Mouse (Mus musculus): ENCODE measurements around the gene Ripor1. TPM values are rescaled to one million over a fixed set of nuclear protein-coding genes. Genes with fewer than 3 reads are reported as not detected.

Gene Ripor1
- polyA plus RNA-seq, 1 experiment = 49.1 TPM

DNA sequence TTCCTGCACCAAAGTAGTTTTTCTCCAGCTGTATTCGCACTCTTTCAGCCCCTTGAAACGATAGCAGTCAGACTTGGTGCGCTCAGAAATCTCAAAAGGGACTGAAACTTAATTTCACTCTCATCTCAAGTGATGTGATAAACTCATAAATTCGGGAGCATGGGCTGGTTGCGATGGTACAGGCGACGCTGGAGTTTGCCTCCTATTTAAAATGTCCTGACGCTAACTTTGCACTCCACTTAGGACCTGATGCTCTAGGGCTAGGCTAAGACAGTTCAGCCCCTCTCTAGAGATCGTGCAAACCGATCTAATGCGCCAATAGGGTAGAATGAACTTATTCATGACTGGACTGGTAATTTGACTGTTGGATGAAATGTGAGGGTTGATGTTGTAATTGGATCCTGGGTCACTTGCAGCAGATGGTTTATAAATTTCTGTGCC lies 32.6 kb downstream of the Ripor1 start:
- Histone ChIP-seq H3K4me1 (ENCODE audit: control insufficient read depth, insufficient read depth, low read length) (peaks cover 2% of the 10 kb centered on the region), H3K4me3 (ENCODE audit: insufficient read depth, low read length) (peak overlapping the region; percentile 90), H3K27ac (ENCODE audit: insufficient read depth, low read length) (peak overlapping the region; percentile 99)
- TF ChIP-seq CTCF (IDR thresholded peaks at IDR 0.05; ENCODE audit: extremely low read depth, insufficient read depth, low read length) = no peak
- no peak for TF ChIP-seq POLR2A (IDR thresholded peaks at IDR 0.05; ENCODE audit: extremely low read depth, insufficient read depth, low read length)

DNA sequence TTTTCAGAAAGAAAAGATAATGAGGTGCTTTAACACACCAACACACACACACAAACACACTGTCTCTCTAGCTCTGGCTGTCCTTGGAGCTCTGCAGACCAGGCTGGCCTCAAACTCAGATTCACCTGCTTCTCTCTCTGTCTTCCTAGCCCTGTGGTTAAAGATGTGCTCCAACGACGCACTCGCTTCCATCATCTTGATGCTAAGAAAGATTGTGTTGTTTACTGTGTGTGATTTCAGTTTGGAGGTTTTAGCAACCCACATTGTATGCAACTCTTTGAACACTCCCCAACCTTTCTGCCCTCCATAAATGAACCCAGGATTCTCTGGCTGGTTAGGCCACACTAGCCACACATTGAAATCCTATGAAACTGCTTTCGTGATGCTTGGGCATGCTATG lies 33.5 kb downstream of the Ripor1 start:
- Histone ChIP-seq H3K27ac (ENCODE audit: insufficient read depth, low read length) (no peak overlapping the region), H3K4me3 (ENCODE audit: insufficient read depth, low read length) (no peak overlapping the region; the same call in 1 of the 2 replicates)
- TF ChIP-seq CTCF (IDR thresholded peaks at IDR 0.05; ENCODE audit: extremely low read depth, insufficient read depth, low read length) = no peak
- no peak for TF ChIP-seq POLR2A (IDR thresholded peaks at IDR 0.05; ENCODE audit: extremely low read depth, insufficient read depth, low read length)

GRCm38 (mm10) chr8:105639835-105640234 lies 34.8 kb downstream of the Ripor1 start:
- TF ChIP-seq POLR2A (IDR thresholded peaks at IDR 0.05; ENCODE audit: extremely low read depth, insufficient read depth, low read length) (no peak), CTCF (IDR thresholded peaks at IDR 0.05; ENCODE audit: extremely low read depth, insufficient read depth, low read length) (no peak)
- Histone ChIP-seq H3K4me1 (ENCODE audit: control insufficient read depth, insufficient read depth, low read length) (peaks cover 2% of the 10 kb centered on the region), H3K27ac (ENCODE audit: insufficient read depth, low read length) (no peak overlapping the region), H3K4me3 (ENCODE audit: insufficient read depth, low read length) (no peak overlapping the region)

More for the DNA sequence above, 33.5 kb downstream of the Ripor1 start:
- peaks cover 2% of the 10 kb centered on the region for H3K4me1 ChIP-seq (ENCODE audit: control insufficient read depth, insufficient read depth, low read length)

GRCm38 (mm10) chr8:105640511-105640910 lies 35.5 kb downstream of the Ripor1 start:
- H3K27ac ChIP-seq (ENCODE audit: insufficient read depth, low read length) = no peak overlapping the region
- no peak overlapping the region for H3K4me3 ChIP-seq (ENCODE audit: insufficient read depth, low read length)
- H3K4me1 ChIP-seq (ENCODE audit: control insufficient read depth, insufficient read depth, low read length) = peaks cover 2% of the 10 kb centered on the region
- TF ChIP-seq CTCF (IDR thresholded peaks at IDR 0.05; ENCODE audit: extremely low read depth, insufficient read depth, low read length) = no peak

GRCm38 (mm10) chr8:105645205-105645604 lies 40.1 kb downstream of the Ripor1 start:
- no peak overlapping the region for H3K4me3 ChIP-seq (ENCODE audit: insufficient read depth, low read length)
- no peak for TF ChIP-seq CTCF (IDR thresholded peaks at IDR 0.05; ENCODE audit: extremely low read depth, insufficient read depth, low read length)
- no peak for TF ChIP-seq POLR2A (IDR thresholded peaks at IDR 0.05; ENCODE audit: extremely low read depth, insufficient read depth, low read length)
- H3K4me1 ChIP-seq (ENCODE audit: control insufficient read depth, insufficient read depth, low read length) = no peaks in the 10 kb centered on the region
- H3K27ac ChIP-seq (ENCODE audit: insufficient read depth, low read length) = no peak overlapping the region

DNA sequence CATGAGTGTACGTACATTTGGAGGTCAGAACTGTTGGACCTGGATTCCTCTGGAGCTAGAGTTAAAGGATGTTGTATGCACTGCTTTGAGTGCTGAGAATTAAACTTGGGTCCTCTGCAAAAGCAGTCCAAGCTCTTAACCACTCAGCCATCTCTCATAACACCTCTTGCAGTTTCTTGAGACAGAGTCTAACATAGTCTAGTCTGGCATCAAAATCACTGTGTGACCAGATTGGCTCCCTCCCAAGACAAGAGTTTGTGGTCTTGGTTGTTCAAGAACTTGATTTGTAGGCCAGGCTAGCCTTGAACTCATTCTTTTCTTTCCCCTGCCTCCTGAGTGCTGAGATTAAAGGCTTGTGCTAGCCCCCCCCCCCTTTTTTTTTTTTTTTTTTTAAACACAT lies 43.9 kb downstream of the Ripor1 start:
- H3K4me1 ChIP-seq (ENCODE audit: control insufficient read depth, insufficient read depth, low read length) = no peaks in the 10 kb centered on the region
- H3K4me3 ChIP-seq (ENCODE audit: insufficient read depth, low read length) = no peak overlapping the region
- no peak for TF ChIP-seq CTCF (IDR thresholded peaks at IDR 0.05; ENCODE audit: extremely low read depth, insufficient read depth, low read length)
- no peak for TF ChIP-seq POLR2A (IDR thresholded peaks at IDR 0.05; ENCODE audit: extremely low read depth, insufficient read depth, low read length)
- no peak overlapping the region for H3K27ac ChIP-seq (ENCODE audit: insufficient read depth, low read length)

GRCm38 (mm10) chr8:105657641-105658040 lies 52.6 kb downstream of the Ripor1 start:
- H3K27ac ChIP-seq (ENCODE audit: insufficient read depth, low read length) = no peak overlapping the region
- H3K4me1 ChIP-seq (ENCODE audit: control insufficient read depth, insufficient read depth, low read length) = no peaks in the 10 kb centered on the region
- no peak overlapping the region for H3K4me3 ChIP-seq (ENCODE audit: insufficient read depth, low read length)
- TF ChIP-seq POLR2A (IDR thresholded peaks at IDR 0.05; ENCODE audit: extremely low read depth, insufficient read depth, low read length) = no peak
- TF ChIP-seq CTCF (IDR thresholded peaks at IDR 0.05; ENCODE audit: extremely low read depth, insufficient read depth, low read length) = no peak

DNA sequence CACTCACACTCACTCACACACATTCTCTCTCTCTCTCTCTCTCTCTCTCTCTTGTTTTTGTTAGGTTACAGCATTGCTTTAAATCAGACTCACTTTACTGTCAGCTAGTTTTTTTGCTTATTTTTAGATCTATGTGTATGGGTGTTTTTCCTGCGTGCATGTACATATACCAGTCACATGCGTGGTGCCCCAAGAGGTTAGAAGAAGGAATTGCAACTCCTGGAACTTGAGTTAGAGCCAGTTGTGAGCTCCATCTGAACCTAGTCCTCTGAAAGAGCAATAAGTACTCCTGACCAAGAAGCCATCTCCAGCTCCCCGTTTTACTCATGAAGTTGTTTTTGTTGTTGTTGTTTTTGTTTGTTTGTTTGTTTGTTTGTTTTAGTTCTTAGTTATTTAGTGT lies 56.1 kb downstream of the Ripor1 start:
- H3K4me1 ChIP-seq (ENCODE audit: control insufficient read depth, insufficient read depth, low read length) = no peaks in the 10 kb centered on the region
- TF ChIP-seq POLR2A (IDR thresholded peaks at IDR 0.05; ENCODE audit: extremely low read depth, insufficient read depth, low read length) (no peak), CTCF (IDR thresholded peaks at IDR 0.05; ENCODE audit: extremely low read depth, insufficient read depth, low read length) (peak; percentile 38)
- H3K4me3 ChIP-seq (ENCODE audit: insufficient read depth, low read length) = no peak overlapping the region
- H3K27ac ChIP-seq (ENCODE audit: insufficient read depth, low read length) = no peak overlapping the region

Other genes starting within 250 kb of the Ripor1 start
- 3.0 and 3.2 TPM in 2 replicates for gene Plekhg4, start 232.0 kb upstream of the Ripor1 start, polyA plus RNA-seq (2012; rRNA removed)
- not detected in 2 replicates for gene Kctd19, start 191.8 kb upstream of the Ripor1 start, polyA plus RNA-seq (2012; rRNA removed)
- gene Lrrc36, start 191.7 kb upstream of the Ripor1 start, polyA plus RNA-seq (2012; rRNA removed) = 0.64 and 0.94 TPM in 2 replicates
- 77.9 and 93.2 TPM in 2 replicates for gene Tppp3, start 133.7 kb upstream of the Ripor1 start, polyA plus RNA-seq (2012; rRNA removed)
- gene Zdhhc1, start 108.4 kb upstream of the Ripor1 start, polyA plus RNA-seq (2012; rRNA removed) = 63.6 and 66.2 TPM in 2 replicates
- gene Hsd11b2, start 86.5 kb upstream of the Ripor1 start, polyA plus RNA-seq (2012; rRNA removed) = not detected in 2 replicates
- 359 and 361 TPM in 2 replicates for gene Atp6v0d1, start 39.2 kb upstream of the Ripor1 start, polyA plus RNA-seq (2012; rRNA removed)
- 30.3 and 30.8 TPM in 2 replicates for gene Ctcf, start 31.3 kb downstream of the Ripor1 start, polyA plus RNA-seq (2012; rRNA removed)
- 0.15 and 0.17 TPM in 2 replicates for gene Agrp, start 32.1 kb downstream of the Ripor1 start, polyA plus RNA-seq (2012; rRNA removed)
- gene Carmil2, start 81.0 kb downstream of the Ripor1 start, polyA plus RNA-seq (2012; rRNA removed) = 43.9 and 47.6 TPM in 2 replicates
- gene Acd, start 95.8 kb downstream of the Ripor1 start, polyA plus RNA-seq (2012; rRNA removed) = 49.4 and 52.3 TPM in 2 replicates
- 57.3 and 58.1 TPM in 2 replicates for gene Pard6a, start 95.9 kb downstream of the Ripor1 start, polyA plus RNA-seq (2012; rRNA removed)
- 0.38 and 0.52 TPM in 2 replicates for gene 4933405L10Rik, start 102.4 kb downstream of the Ripor1 start, polyA plus RNA-seq (2012; rRNA removed)
- gene Enkd1, start 103.0 kb downstream of the Ripor1 start, polyA plus RNA-seq (2012; rRNA removed) = 16.4 and 18.3 TPM in 2 replicates
- 15.6 and 17.8 TPM in 2 replicates for gene Gfod2, start 153.4 kb downstream of the Ripor1 start, polyA plus RNA-seq (2012; rRNA removed)
- gene Ranbp10, start 222.1 kb downstream of the Ripor1 start, polyA plus RNA-seq (2012; rRNA removed) = 24.6 and 25.7 TPM in 2 replicates
- gene Tsnaxip1, start 222.5 kb downstream of the Ripor1 start, polyA plus RNA-seq (2012; rRNA removed) = 0.11 and 0.31 TPM in 2 replicates
- 33.2 and 33.6 TPM in 2 replicates for gene Cenpt, start 248.0 kb downstream of the Ripor1 start, polyA plus RNA-seq (2012; rRNA removed)
- gene Thap11, start 249.9 kb downstream of the Ripor1 start, polyA plus RNA-seq (2012; rRNA removed) = 48.0 and 49.7 TPM in 2 replicates